ENCODE assay signal across 30 mouse cellular contexts in genomic region chr12:37123763-37124162, GRCm38 (mm10). TPM values are rescaled to one million over a fixed set of nuclear protein-coding genes. Genes with fewer than 3 reads are reported as not detected.
"Had no signal": no experiment of that assay in that cellular context is flagged by ENCODE, and none has a peak within 500 bp of the region (broad histone marks: within the 10 kb centered on the region; RNA-seq: fewer than 3 reads in every experiment).

No protein-coding gene starts in this region.

- H3K9ac ChIP-seq: heart, embryonic 13.5 days; heart, embryonic 15.5 days; hindbrain, embryonic 13.5 days; hindbrain, embryonic 15.5 days; intestine, embryonic 15.5 days; limb, embryonic 12.5 days; limb, embryonic 15.5 days; liver, embryonic 12.5 days; liver, embryonic 14.5 days had no signal

- ATAC-seq: inflammation-experienced regulatory T-cells, adult 6 months; intestine, embryonic 15.5 days; intestine, postnatal 0 days; liver, embryonic 12.5 days had no signal

- H3K4me3 ChIP-seq: heart, embryonic 13.5 days; heart, embryonic 15.5 days; hindbrain, embryonic 13.5 days; hindbrain, embryonic 15.5 days; intestine, embryonic 15.5 days; limb, embryonic 12.5 days; limb, embryonic 15.5 days; liver, embryonic 12.5 days had no signal

- H3K4me2 ChIP-seq: heart, embryonic 11.5 days; heart, embryonic 13.5 days; heart, embryonic 15.5 days; hindbrain, embryonic 13.5 days; hindbrain, embryonic 15.5 days; intestine, embryonic 15.5 days; limb, embryonic 12.5 days; limb, embryonic 15.5 days; liver, embryonic 12.5 days had no signal

- H3K27me3 ChIP-seq: heart, embryonic 13.5 days; heart, embryonic 15.5 days; hindbrain, embryonic 13.5 days; hindbrain, embryonic 15.5 days; intestine, embryonic 15.5 days; limb, embryonic 12.5 days; limb, embryonic 15.5 days; liver, embryonic 12.5 days had no signal

- H3K36me3 ChIP-seq: heart, embryonic 13.5 days; heart, embryonic 15.5 days; hindbrain, embryonic 13.5 days; hindbrain, embryonic 15.5 days; intestine, embryonic 15.5 days; limb, embryonic 12.5 days; limb, embryonic 15.5 days; liver, embryonic 12.5 days had no signal

- DNase-seq: gastrocnemius, postnatal 14 days; heart, adult 11 months; heart, postnatal 14 days; heart, postnatal 36 days; kidney, adult 18-20 months; kidney, adult 8-10 months; kidney, postnatal 10 days; kidney, postnatal 36 days; layer of hippocampus, adult 9-11 months; layer of hippocampus, postnatal 36 days; left cerebral cortex, postnatal 4 days had no signal

- H3K27ac ChIP-seq: heart, embryonic 13.5 days; heart, embryonic 15.5 days; hindbrain, embryonic 13.5 days; hindbrain, embryonic 15.5 days; intestine, embryonic 15.5 days; limb, embryonic 12.5 days; limb, embryonic 15.5 days; liver, embryonic 12.5 days; liver, embryonic 14.5 days had no signal

- H3K4me1 ChIP-seq: heart, embryonic 13.5 days; heart, embryonic 15.5 days; hindbrain, embryonic 13.5 days; hindbrain, embryonic 15.5 days; intestine, embryonic 15.5 days; limb, embryonic 15.5 days; liver, embryonic 12.5 days had no signal

- H3K9me3 ChIP-seq: heart, embryonic 13.5 days; heart, embryonic 15.5 days; hindbrain, embryonic 13.5 days; hindbrain, embryonic 15.5 days; intestine, embryonic 15.5 days; limb, embryonic 12.5 days; limb, embryonic 15.5 days; liver, embryonic 12.5 days had no signal

RNA-seq across cellular contexts. Expression of gene Meox2, which starts 15.4 kb away (rescaled TPM):
- total RNA-seq: hematopoietic stem cell, adult 5-6 weeks; layer of hippocampus, adult 18-20 months; layer of hippocampus, adult 8-10 months; layer of hippocampus, postnatal 14 days; layer of hippocampus, postnatal 36 days; left cerebral cortex, adult 18-20 months; left cerebral cortex, postnatal 10 days; left cerebral cortex, postnatal 4 days; liver, adult 2 months had no signal
- polyA plus RNA-seq: inflammation-experienced regulatory T-cells, adult 6 months had no signal
